Mouse (Mus musculus): Measurements from ENCODE around the gene Zfp982. TPM values are rescaled to one million over a fixed set of nuclear protein-coding genes. Genes with fewer than 3 reads are reported as not detected.

Gene Zfp982
- total RNA-seq, 2 experiments from 2014 or later: 8.7 to 10.3 TPM

Other genes starting within 250 kb of the Zfp982 start
- gene Zfp988, start 186.7 kb upstream of the Zfp982 start, total RNA-seq (2021): not detected
- gene Zfp978, start 131.1 kb upstream of the Zfp982 start, total RNA-seq (2021): 1 to 10 TPM in 1 of 2 experiments, under 1 TPM in 1; 0.22 to 1.0 TPM
- gene Gm16503, start 47.8 kb downstream of the Zfp982 start, total RNA-seq (2021): under 1 TPM in 1 of 2 experiments, not detected in 1; 0.13 TPM
- gene Zfp985, start 60.9 kb downstream of the Zfp982 start, total RNA-seq (2021): under 1 TPM; 0.26 to 0.67 TPM
- 1 to 10 TPM; 2.3 to 2.5 TPM for gene Zfp979, start 150.1 kb downstream of the Zfp982 start, total RNA-seq (2021)
- gene Zfp534, start 210.1 kb downstream of the Zfp982 start, total RNA-seq (2021): not detected

Data from heart, adult 18-20 months (tissue).